Mouse (Mus musculus): ENCODE data around the gene March10. TPM values are rescaled to one million over a fixed set of nuclear protein-coding genes. Genes with fewer than 3 reads are reported as not detected.
A peak's percentile ranks its signal among the peaks of the same experiment; 100 is the strongest.

The March10 gene
- polyA plus RNA-seq, 1 experiment: 0.87 TPM

- peaks cover 15% of the 10 kb centered on the region for H3K36me3 ChIP-seq (replicated peaks; ENCODE audit: low read length)
- no peak for TF ChIP-seq FLI1 (IDR thresholded peaks at IDR 0.05; ENCODE audit: low read length)
- no peak for TF ChIP-seq GATA1 (IDR thresholded peaks at IDR 0.05; ENCODE audit: borderline replicate concordance, low read length)
Measured at GRCm38 (mm10) chr11:105385266-105385665, 71.3 kb downstream of the March10 start.

GRCm38 (mm10) chr11:105375821-105376235 lies 80.7 kb downstream of the March10 start:
- H3K4me1 ChIP-seq: peaks cover 86% of the 10 kb centered on the region
- H3K36me3 ChIP-seq (replicated peaks; ENCODE audit: low read length): peaks cover 6% of the 10 kb centered on the region
- no peak for TF ChIP-seq FLI1 (IDR thresholded peaks at IDR 0.05; ENCODE audit: low read length)
- peaks cover 6% of the 10 kb centered on the region; the same call in 1 of the 2 replicates for H3K9me3 ChIP-seq
- H3K27me3 ChIP-seq (replicated peaks): no peaks in the 10 kb centered on the region
- H3K4me3 ChIP-seq (replicated peaks): no peak overlapping the region

More at GRCm38 (mm10) chr11:105385266-105385665, 71.3 kb downstream of the March10 start:
- Histone ChIP-seq H3K9me3 (peaks cover 22% of the 10 kb centered on the region), H3K27me3 (replicated peaks) (peaks cover 13% of the 10 kb centered on the region), H3K4me1 (peaks cover 4% of the 10 kb centered on the region; the same call in 1 of the 2 replicates), H3K4me3 (replicated peaks) (no peak overlapping the region)

GRCm38 (mm10) chr11:105374526-105375175 lies 81.9 kb downstream of the March10 start:
- H3K27me3 ChIP-seq (replicated peaks): no peaks in the 10 kb centered on the region
- H3K4me1 ChIP-seq: peaks cover 90% of the 10 kb centered on the region
- no peaks in the 10 kb centered on the region for H3K9me3 ChIP-seq
- TF ChIP-seq FLI1 (IDR thresholded peaks at IDR 0.05; ENCODE audit: low read length): no peak
- no peak for TF ChIP-seq GATA1 (IDR thresholded peaks at IDR 0.05; ENCODE audit: borderline replicate concordance, low read length)
- peaks cover 1% of the 10 kb centered on the region for H3K36me3 ChIP-seq (replicated peaks; ENCODE audit: low read length)
- H3K4me3 ChIP-seq (replicated peaks): peak overlapping the region; percentile 85

GRCm38 (mm10) chr11:105373881-105374280 lies 82.7 kb downstream of the March10 start:
- TF ChIP-seq GATA1 (IDR thresholded peaks at IDR 0.05; ENCODE audit: borderline replicate concordance, low read length): no peak
- no peak for TF ChIP-seq FLI1 (IDR thresholded peaks at IDR 0.05; ENCODE audit: low read length)
- Histone ChIP-seq H3K27me3 (replicated peaks) (no peaks in the 10 kb centered on the region), H3K9me3 (no peaks in the 10 kb centered on the region), H3K4me3 (replicated peaks) (peak overlapping the region; percentile 19), H3K36me3 (replicated peaks; ENCODE audit: low read length) (peaks cover 4% of the 10 kb centered on the region), H3K4me1 (peaks cover 90% of the 10 kb centered on the region)

GRCm38 (mm10) chr11:105371818-105372217 lies 84.7 kb downstream of the March10 start:
- Histone ChIP-seq H3K4me1 (peaks cover 96% of the 10 kb centered on the region), H3K36me3 (replicated peaks; ENCODE audit: low read length) (peaks cover 4% of the 10 kb centered on the region), H3K27me3 (replicated peaks) (no peaks in the 10 kb centered on the region), H3K9me3 (no peaks in the 10 kb centered on the region), H3K4me3 (replicated peaks) (peak overlapping the region; percentile 4)
- TF ChIP-seq GATA1 (IDR thresholded peaks at IDR 0.05; ENCODE audit: borderline replicate concordance, low read length) (no peak), FLI1 (IDR thresholded peaks at IDR 0.05; ENCODE audit: low read length) (no peak)

GRCm38 (mm10) chr11:105369526-105370386 lies 86.8 kb downstream of the March10 start:
- H3K4me1 ChIP-seq: peaks cover 100% of the 10 kb centered on the region
- no peak for TF ChIP-seq GATA1 (IDR thresholded peaks at IDR 0.05; ENCODE audit: borderline replicate concordance, low read length)
- H3K27me3 ChIP-seq (replicated peaks): no peaks in the 10 kb centered on the region
- no peak overlapping the region for H3K4me3 ChIP-seq (replicated peaks)
- H3K36me3 ChIP-seq (replicated peaks; ENCODE audit: low read length): peaks cover 7% of the 10 kb centered on the region
- H3K9me3 ChIP-seq: no peaks in the 10 kb centered on the region

- Histone ChIP-seq H3K9me3 (no peaks in the 10 kb centered on the region), H3K4me1 (peaks cover 100% of the 10 kb centered on the region), H3K36me3 (replicated peaks; ENCODE audit: low read length) (peaks cover 7% of the 10 kb centered on the region), H3K4me3 (replicated peaks) (no peak overlapping the region), H3K27me3 (replicated peaks) (no peaks in the 10 kb centered on the region)
- no peak for TF ChIP-seq FLI1 (IDR thresholded peaks at IDR 0.05; ENCODE audit: low read length)
- TF ChIP-seq GATA1 (IDR thresholded peaks at IDR 0.05; ENCODE audit: borderline replicate concordance, low read length): no peak
Measured at GRCm38 (mm10) chr11:105368833-105369232, 87.7 kb downstream of the March10 start.

- Histone ChIP-seq H3K4me1 (peaks cover 100% of the 10 kb centered on the region), H3K4me3 (replicated peaks) (peak overlapping the region; percentile 4), H3K9me3 (no peaks in the 10 kb centered on the region), H3K27me3 (replicated peaks) (peaks cover 3% of the 10 kb centered on the region), H3K36me3 (replicated peaks; ENCODE audit: low read length) (peaks cover 7% of the 10 kb centered on the region)
- TF ChIP-seq FLI1 (IDR thresholded peaks at IDR 0.05; ENCODE audit: low read length): no peak
- TF ChIP-seq GATA1 (IDR thresholded peaks at IDR 0.05; ENCODE audit: borderline replicate concordance, low read length): no peak
Measured at GRCm38 (mm10) chr11:105367163-105367562, 89.4 kb downstream of the March10 start.

GRCm38 (mm10) chr11:105366051-105366450 lies 90.5 kb downstream of the March10 start:
- Histone ChIP-seq H3K4me1 (peaks cover 93% of the 10 kb centered on the region), H3K36me3 (replicated peaks; ENCODE audit: low read length) (peaks cover 7% of the 10 kb centered on the region), H3K27me3 (replicated peaks) (peaks cover 14% of the 10 kb centered on the region), H3K4me3 (replicated peaks) (peak overlapping the region; percentile 26), H3K9me3 (no peaks in the 10 kb centered on the region)
- no peak for TF ChIP-seq FLI1 (IDR thresholded peaks at IDR 0.05; ENCODE audit: low read length)
- no peak for TF ChIP-seq GATA1 (IDR thresholded peaks at IDR 0.05; ENCODE audit: borderline replicate concordance, low read length)

- Histone ChIP-seq H3K9me3 (no peaks in the 10 kb centered on the region), H3K27me3 (replicated peaks) (peaks cover 19% of the 10 kb centered on the region), H3K36me3 (replicated peaks; ENCODE audit: low read length) (peaks cover 7% of the 10 kb centered on the region), H3K4me3 (replicated peaks) (peak overlapping the region; percentile 69), H3K4me1 (peaks cover 89% of the 10 kb centered on the region)
- TF ChIP-seq GATA1 (IDR thresholded peaks at IDR 0.05; ENCODE audit: borderline replicate concordance, low read length) (no peak), FLI1 (IDR thresholded peaks at IDR 0.05; ENCODE audit: low read length) (no peak)
Measured at GRCm38 (mm10) chr11:105365611-105366010, 90.9 kb downstream of the March10 start.

Data from megakaryocyte, embryonic 14.5 days (primary cell).